Mouse (Mus musculus): ENCODE results near the gene Vcl. TPM values are rescaled to one million over a fixed set of nuclear protein-coding genes. Genes with fewer than 3 reads are reported as not detected.

Vcl gene
- polyA plus RNA-seq, 1 experiment from 2014 or later, result 68.9 TPM

Other genes starting within 250 kb of the Vcl start
- 18.4 and 19.5 TPM in 2 replicates for gene Fut11, start 234.4 kb upstream of the Vcl start, polyA plus RNA-seq (2016; fragmentation: Nextera tagmentation; extraction: Ambion mirVana)
- gene Chchd1, start 226.4 kb upstream of the Vcl start, polyA plus RNA-seq (2016; fragmentation: Nextera tagmentation; extraction: Ambion mirVana), result 224 and 232 TPM in 2 replicates
- gene Zswim8, start 221.8 kb upstream of the Vcl start, polyA plus RNA-seq (2016; fragmentation: Nextera tagmentation; extraction: Ambion mirVana), result 25.9 and 33.1 TPM in 2 replicates
- gene Ndst2, start 194.8 kb upstream of the Vcl start, polyA plus RNA-seq (2016; fragmentation: Nextera tagmentation; extraction: Ambion mirVana), result 17.5 and 19.7 TPM in 2 replicates
- 60.6 and 65.3 TPM in 2 replicates for gene Camk2g, start 135.3 kb upstream of the Vcl start, polyA plus RNA-seq (2016; fragmentation: Nextera tagmentation; extraction: Ambion mirVana)
- 0.23 and 0.30 TPM in 2 replicates for gene Plau, start 92.7 kb upstream of the Vcl start, polyA plus RNA-seq (2016; fragmentation: Nextera tagmentation; extraction: Ambion mirVana)
- gene Ap3m1, start 123.1 kb downstream of the Vcl start, polyA plus RNA-seq (2016; fragmentation: Nextera tagmentation; extraction: Ambion mirVana), result 82.2 and 89.2 TPM in 2 replicates
- 275 and 312 TPM in 2 replicates for gene Adk, start 123.2 kb downstream of the Vcl start, polyA plus RNA-seq (2016; fragmentation: Nextera tagmentation; extraction: Ambion mirVana)

Measured in heart, embryonic 10.5 days (tissue).